Mouse (Mus musculus): ENCODE measurements around the gene Cyp3a41b.
"Not testable (repeated sequence)": the region's sequence is repeated elsewhere in the genome, so short reads cannot be mapped to it uniquely, and the experiment has no call there.

The Cyp3a41b gene

DNA sequence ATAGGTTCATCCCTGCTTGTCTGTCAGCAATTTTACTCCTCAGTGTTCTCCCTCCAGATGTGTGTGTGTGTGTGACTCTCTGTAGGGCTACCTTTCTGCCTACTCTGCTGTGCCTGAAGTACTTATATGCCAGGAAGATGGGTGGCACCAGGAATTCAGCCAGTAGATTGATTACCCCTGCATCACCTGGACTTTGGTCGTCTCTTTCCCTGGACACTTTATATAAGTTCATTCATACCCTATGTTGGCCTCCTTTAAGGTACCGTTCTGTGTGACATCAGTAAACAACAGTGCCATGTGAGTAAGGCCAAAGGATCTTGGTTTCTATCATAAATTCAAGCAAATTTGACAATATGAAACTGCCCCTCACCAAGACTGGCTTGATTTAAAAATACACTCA, at the start of gene Cyp3a41b:
Gene Cyp3a41b, minus strand, starts transcription at position 101 of the 400 bp plus-strand sequence.
- not testable (repeated sequence) for DNase-seq (ENCODE audit: low spot score in 2 of 2)

- DNase-seq (ENCODE audit: low spot score in 2 of 2): not testable (repeated sequence)
These were observed 47.8 kb upstream of the Cyp3a41b start for GRCm38 (mm10) chr5:145632286-145632685.

GRCm38 (mm10) chr5:145604891-145605290, 20.4 kb upstream of the Cyp3a41b start:
- not testable (repeated sequence) for DNase-seq (ENCODE audit: low spot score in 2 of 2)

DNA sequence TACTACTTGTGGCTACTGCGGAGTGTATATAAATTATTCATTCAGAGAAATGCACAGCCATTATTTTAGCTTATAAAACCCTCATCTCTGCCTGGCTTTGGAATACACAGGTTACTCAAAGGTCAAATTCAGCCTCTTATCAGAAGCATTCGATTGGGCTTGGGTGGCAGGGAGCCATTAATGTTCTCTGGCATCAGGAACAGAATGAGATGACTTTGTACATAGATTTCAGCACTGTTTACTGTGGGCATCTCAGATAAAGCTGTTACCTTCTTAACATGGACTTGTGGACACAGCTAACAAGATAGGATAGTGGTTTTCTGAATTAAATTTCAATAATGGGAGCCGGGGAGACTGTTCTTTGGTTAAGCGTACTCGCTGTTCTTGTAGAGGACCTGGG, 13.3 kb upstream of the Cyp3a41b start:
- not testable (repeated sequence) for DNase-seq (ENCODE audit: low spot score in 2 of 2)

- not testable (repeated sequence) for DNase-seq (ENCODE audit: low spot score in 2 of 2)
These were observed 7.2 kb downstream of the Cyp3a41b start for GRCm38 (mm10) chr5:145577321-145577720.

- not testable (repeated sequence) for DNase-seq (ENCODE audit: low spot score in 2 of 2)
These were observed 8.9 kb downstream of the Cyp3a41b start for GRCm38 (mm10) chr5:145575660-145576059.

DNA sequence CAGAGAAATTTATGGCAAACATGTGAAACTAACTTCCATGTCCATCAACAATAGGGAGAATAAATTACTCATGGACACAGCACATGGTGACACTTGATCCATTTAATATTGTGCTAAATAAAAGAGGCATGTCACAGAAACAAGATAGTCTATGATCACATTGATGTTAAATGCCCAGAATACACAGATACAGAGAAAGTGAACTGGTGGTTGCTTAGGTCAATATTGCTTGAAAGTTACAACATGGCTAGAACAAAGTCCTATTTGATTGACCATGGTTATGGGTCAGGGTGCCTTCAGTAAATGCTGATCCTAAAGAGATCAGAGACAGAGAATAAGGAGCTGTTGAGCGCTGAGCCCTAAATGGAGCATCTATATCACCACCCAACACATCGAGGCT, 12.6 kb downstream of the Cyp3a41b start:
- DNase-seq (ENCODE audit: low spot score in 2 of 2): not testable (repeated sequence)

All from thymus, postnatal 10 days (tissue).